Mouse (Mus musculus): ENCODE results near the gene Taf1c. TPM values are rescaled to one million over a fixed set of nuclear protein-coding genes. Genes with fewer than 3 reads are reported as not detected.

Taf1c gene
- total RNA-seq, 1 experiment from 2014 or later: 11.9 TPM

DNA sequence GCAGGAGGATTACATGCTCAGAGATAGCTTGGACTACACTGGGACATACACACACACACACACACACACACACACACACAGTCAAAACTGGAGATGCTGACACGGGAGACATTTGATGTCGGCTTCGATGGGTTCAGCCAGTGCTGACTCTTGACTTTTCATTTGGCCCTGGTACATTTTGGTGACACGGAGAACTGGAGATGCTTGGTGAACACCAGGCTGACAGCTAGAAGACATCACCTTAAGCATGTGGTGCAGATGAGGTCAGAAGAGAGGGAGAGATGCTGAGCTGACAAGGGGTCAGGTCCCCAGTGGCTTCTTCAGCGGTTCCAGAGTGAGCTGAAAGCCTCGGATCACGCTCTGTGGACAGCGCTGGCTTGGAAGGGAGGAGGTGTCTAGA, 18.0 kb upstream of the Taf1c start:
- no peak for DNase-seq

DNA sequence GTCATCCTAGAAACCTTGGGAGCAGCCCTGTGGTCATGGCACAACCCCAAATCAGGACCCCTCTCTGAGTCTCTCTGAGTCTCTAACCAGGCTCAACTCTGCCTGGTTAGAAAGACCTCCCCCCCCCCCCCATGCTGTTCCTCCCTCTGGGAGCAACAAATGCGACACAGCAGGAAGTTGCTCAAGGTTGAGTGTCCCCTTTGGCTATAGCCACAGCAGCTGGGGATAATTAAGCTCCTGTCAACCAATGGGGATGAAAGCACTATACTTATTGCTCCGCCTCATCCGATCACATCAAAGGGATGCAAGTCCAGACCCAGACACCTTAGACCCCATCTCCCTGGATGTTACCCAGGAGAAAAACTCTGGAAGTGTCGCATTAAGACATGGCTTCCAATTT, 17.5 kb upstream of the Taf1c start:
- DNase-seq: no peak

DNA sequence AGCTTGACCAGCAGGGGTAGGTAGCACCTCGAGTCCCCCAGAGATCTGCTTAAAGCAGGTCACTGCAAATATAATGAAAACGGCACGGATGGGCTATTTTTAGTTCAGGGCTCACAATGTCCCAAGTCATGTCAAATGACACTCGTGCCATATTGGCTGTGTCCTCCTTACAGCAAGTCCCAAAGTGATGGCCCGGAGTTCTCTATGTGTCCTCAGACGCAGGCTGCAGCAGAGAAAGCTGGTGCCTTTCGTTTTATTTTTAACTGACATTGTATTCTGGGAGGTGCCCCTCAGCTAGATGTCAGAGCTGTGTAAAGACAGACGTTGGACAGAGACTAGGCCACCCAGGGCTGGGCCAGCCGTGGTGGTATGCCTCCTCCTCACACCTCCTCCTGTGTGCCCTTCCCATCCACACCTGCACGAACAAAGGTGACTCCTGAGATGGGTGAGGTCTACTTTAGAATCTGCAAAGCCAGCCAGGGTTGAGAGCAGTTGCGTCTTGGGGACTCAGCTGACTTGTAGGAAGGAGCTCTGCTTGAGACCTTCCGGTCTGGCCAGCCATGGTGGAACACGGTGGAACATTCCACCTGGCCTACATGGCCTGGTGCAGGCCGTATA, 15.9 kb upstream of the Taf1c start:
- DNase-seq: no peak

DNA sequence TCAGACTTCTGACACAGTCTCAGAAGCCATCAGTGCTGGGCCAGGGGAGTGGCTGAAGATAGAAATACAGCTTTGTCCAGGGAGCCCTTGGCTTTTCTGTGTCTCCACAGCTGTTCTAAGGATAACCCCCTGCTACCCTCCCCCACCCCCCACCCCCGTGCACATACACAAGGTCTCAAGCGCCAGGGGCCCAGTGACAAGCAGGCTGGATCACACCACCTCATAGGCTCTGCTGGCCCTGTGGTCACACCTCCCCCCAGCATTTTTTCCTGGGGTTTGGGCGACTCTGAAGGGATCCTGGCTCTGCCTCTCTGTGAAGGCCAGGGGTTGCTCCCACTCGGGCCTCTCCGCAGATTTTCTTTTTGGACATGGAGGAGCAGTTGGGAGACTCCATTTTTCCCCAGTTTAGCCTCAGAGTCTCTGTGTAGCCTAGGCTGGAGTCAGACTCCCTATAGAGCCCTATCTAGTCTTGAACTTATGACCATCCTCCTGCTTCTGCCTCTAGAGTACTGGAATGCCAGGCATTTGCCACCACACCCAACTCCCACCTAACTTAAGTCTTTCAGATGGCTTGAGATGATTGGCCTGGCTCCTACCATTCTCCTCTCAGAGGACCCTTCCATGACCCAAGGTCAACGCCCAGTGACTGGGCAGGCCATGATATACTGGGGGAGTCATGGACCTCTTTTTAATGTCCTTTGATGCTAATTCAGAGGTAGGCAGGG, 15.3 kb upstream of the Taf1c start:
- no peak for DNase-seq

DNA sequence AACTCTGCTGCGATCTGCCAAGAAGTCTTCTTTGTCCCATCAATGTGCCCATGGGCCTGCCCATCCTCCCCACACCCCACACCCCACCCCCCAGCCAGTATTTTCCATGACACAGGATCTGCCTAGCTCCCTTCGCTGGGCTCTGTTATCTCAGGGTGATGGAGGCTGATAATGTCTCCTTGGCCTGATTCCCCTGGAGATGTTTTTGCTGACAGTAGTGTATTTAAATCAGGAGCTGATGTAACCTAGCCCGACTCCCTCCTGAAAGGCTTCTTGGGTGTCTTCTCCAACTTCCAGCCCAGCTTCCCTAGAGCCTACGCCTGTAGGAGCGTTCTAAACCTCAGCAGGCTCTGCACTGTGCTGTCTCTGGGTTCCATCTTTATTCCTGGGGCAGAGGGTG, 13.9 kb upstream of the Taf1c start:
- no peak for DNase-seq

DNA sequence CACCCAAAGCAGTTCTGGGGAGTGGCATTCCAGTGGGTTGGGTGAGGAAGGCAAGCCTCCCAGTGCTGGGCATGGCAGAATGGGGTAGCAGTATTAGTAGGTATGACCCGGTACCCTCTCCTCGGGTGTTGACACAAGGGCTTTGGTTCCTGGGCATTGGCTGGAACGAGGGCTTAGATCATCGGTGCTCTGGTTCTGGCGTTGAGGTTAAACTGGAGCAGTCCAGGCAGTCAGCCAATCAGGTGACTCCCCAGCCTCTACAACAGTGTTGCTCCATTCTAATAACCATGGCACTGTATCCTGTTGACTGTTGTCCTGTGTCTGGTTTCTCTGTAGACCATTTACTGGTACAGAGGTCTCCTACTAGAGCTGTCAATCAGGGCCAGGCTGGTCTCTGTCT, 12.6 kb upstream of the Taf1c start:
- DNase-seq: peak; percentile 70

DNA sequence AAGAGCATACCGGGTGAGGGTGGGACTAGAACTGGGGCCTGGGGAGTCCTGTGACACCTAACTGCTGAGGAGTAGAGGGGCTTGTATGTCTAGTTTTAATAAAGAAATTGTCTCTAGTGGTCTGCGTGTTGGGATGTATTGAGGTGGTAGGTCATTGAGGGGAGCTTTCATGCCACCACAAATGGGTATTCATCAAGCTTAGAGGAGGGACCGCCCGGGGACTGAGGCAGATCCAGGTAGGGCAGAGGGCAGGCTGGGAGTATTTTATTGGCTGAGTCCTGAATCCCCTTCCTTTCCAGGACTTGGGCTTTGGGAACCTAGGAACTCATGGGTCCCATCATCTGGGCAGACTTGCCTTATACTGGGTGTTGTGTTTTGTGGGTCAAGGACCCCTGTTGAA, 11.8 kb upstream of the Taf1c start:
- DNase-seq: no peak

DNA sequence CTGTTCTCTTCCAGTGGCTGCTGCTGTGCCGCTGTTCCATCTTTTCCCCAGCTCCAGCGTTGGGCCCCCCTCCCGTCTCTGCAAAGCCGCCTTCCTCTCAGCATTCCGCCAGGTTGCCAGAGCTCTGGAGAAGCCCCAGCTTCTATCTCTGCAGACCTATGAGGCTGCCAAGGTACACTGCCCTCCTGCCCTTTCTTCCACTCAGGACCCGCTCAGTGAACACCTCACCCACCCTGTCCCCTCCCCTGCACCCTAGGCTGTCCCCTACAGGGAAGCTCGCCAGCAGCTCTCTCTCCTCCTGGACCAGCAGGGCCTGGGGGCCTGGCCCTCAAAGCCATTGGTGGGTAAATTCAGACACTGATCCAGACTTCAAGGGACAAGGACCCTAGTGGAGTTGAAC, 11.3 kb upstream of the Taf1c start:
- no peak for DNase-seq

DNA sequence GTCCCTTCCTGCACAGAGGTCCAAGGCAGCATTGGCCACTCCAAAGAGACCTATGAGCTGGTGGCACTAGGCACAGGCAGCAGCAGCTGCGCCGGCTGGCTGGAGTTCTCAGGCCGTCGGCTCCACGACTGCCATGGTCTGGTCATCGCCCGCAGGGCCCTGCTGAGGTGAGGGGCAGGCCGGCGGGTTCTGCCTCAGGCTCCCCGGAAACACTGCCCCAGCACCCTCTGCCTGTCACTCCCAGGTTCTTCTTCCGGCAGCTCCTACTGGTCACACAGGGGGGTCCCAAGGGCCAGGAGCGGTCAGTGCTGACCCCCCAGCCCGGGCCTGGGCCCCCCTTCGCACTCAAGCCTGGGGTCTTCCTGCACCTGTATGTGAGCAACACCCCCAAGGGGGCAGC, 10.1 kb upstream of the Taf1c start:
- no peak for DNase-seq

DNA sequence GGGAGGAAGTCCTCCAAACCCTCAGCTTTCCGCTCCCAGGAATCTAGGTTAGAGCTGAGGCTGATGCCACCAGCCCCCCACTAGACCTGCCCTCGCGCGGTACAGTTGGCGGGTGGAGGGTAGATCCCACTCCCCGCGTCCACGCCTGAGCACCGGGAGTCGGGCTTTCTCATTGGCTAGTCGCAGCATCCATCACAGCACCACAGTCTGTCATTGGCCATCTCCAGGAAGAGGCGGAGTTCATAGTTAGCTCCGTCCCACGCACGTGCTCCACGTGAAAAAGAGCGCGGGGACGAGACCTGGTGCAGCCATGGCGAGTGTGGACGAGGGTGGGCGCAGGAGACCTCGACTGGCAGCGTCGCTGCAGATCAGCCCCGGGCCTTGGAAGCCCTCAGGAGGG, 7.4 kb upstream of the Taf1c start, which contains the start of gene Adad2:
Gene Adad2, plus strand, starts transcription at position 277 of the 400 bp plus-strand sequence.
- no peak for DNase-seq

DNA sequence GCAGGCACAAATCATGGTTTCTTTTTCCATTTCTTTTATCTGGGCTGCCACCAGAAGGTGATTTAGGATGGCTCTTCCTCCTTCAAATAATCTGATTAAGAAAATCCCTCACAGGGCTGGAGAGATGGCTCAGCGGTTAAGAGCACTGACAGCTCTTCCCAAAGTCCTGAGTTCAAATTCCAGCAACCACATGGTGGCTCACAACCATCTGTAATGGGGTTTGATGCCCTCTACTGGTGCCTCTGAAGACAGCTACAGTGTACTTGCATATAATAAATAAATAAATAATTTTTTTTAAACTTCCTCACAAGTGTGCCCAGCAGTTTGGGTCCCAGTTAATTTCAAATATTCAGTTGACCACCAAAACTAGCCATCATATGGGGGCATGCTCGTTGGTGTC, 1.2 kb upstream of the Taf1c start:
- no peak for DNase-seq

DNA sequence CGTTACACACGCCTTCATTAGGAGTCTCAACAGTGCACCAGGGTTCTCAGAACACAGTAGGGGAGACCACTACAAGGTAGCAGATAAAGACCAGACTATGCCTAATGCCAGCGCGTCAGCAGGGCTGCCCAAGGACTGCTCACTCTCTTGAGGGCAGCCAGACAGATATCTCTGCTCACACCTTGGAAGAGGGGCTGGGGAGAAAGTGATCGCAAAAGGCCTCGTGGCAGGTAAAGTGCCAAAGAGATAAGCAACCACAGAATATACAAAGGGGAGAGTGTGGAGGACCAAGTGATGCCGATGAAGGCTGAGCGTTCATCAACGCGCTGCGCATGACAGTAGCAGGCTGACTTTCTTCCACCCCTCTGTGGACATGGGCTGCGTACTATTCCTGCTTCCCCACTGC, 621 bp downstream of the Taf1c start:
- peak; percentile 23 for DNase-seq

DNA sequence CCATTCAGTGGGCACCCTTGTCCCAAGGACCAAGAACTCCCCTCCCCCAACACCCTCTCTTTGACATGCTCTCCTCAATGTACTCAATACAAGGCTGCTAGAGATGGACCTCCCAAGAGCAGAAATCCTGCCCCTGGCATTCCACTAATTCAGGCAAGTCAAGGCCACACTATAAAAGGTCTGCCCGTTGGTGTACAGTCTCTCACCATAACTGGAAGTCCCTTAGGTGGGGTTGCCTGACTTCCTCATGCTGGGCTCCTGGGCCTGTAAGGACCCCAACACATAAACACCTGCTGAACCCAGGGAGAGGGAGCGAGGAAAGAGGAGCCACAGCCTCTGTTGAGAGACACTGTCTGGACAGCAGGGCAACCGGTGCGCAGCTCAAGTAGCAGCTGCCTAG, 1.3 kb downstream of the Taf1c start:
- DNase-seq: peak; percentile 57

DNA sequence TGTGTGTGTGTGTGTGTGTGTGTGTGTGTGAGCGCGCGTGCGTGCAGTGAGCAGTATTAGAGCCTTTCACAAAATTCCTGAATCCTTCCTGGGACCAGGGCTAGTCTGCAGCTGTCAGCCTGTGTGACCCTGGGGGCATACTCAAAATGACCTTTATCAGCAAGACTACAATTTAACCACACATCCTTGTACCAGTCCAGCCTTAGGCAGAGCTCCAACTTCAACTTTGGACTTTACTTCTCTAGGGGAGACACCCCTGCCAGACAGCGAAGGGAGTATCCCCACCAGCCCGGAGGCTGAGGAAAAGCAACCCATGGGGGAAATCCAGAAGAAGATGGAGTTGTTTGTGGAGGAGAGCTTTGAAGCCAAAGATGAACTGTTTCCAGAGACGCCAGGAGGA, 13.6 kb downstream of the Taf1c start:
- DNase-seq: no peak

DNA sequence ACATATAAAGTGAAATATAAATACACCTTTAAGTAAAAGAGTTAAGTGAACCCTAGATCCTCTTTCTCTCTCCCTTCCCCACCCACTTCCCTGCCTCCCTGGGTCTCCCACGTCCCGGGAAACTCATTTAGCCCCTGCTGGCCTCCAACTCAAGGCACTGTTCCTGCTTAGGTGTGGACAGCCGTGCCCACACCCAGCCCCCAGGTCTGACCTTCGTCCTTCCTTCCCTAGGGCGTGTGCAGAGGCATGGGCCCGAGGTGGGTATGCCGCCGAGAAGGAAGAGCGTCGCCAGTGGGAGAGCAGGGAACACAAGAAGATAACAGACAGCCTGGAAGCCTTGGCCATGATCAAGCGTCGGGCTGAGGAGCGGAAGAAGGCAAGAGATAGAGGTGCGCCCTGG, 14.7 kb downstream of the Taf1c start:
- DNase-seq: no peak

DNA sequence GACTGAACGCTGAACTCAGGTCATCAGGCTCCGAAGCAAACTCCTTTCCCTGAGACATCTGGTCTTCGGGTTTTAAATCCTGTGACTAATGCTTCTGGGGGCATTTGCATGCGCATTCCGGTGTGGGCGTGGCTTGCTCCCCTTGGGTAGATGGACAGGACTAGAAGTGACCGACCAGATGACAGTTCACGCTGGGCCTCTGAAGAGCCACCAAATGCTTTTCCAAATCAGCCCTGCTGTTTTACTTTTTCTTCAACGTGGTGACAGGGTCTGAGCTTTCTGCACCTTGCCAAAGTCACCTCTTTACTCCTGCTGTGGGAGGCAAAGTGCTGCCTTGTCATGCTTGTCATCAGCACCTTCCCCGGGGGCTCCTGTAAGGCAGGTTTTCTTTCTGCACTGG, 16.2 kb downstream of the Taf1c start:
- no peak for DNase-seq

DNA sequence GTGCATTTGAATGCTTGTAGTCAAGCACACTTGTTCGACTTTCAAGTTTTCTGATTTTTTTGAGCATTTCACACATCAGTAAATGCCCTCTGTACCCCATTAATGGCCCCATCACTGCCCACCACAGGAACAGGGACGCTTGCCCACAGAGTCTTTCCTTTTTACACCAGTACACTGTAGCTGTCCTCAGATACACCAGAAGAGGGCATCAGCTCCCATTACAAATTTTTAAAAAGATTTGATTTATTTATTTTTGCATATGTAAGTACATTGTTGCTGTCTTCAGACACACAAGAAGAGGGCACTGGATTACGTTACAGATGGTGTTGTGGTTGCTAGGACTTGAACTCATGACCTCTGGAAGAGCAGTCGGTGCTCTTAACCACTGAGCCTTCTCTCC, 16.7 kb downstream of the Taf1c start:
- DNase-seq: no peak

DNA sequence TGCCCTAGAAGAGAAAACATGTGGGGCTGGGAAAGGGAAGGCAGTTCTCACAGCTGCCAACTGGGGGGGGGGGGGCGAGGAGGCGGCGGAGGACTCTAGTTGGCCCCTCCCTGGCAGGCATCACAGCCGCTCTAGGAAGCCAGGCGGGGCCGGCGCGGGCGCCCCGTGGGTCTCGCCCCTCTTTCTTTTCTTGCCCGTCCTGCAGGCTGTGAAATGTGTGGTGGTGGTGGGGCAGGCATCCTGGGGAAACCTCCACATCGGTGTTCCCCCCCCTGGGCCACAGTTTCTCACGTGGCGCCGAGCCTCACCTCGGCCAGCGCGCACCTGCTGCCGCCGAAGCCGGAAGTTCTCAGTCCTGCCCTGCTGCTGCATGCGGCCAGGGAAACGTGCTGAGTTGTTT, 19.1 kb downstream of the Taf1c start:
- no peak for DNase-seq

DNA sequence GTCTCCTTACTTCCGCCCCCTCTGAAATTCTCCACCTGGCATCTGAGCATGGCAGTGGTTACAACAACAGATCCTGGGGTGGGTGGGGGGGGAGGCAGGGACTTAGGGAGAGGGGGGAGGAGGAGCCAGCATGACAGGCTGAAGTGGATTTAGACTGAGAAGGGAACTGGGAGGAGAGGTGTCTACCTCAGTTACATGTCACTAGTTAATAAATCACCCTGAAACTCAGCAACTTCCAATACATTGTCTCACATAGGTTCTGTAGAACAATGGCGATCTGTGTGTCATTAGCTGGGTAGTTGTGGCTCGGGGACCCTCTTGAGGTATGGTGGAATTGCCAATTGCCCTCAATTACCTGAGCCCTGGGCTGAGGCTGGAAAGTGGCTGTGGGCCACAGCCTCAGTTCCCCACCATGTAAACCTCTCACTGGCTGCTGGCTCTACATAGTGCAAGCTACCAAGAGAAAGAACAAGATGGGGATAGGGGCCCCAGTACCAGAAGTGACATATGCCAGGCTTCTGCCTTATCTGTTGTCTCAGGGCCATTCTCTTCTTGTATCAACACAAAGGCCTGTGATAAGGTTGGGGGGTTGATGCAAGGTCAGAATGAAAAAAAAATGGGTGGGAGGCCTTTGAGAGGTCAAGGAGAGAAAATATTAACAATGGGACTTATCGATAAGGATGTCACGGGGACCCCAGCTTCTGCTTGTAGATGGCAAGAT, 24.4 kb downstream of the Taf1c start:
- DNase-seq: no peak

DNA sequence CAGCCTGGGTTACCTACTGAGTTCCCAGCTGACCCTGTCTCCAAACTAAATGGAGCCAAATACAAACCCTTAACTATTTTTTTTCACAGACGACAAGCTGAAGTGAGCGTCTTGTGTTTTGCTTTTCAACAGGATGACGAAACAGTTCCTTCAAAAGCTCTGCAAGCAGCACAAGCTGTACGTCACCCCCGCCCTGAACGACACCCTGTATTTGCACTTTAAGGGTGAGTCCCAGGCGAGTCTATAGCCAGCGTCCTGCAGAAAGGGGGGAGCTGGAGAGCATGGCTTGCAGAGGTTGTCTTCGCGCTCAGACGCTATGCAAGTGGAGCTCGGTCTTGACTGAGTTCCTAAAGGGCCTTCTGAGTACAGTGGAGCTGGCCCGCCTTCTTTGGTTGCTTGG, 25.9 kb downstream of the Taf1c start:
- no peak for DNase-seq

DNA sequence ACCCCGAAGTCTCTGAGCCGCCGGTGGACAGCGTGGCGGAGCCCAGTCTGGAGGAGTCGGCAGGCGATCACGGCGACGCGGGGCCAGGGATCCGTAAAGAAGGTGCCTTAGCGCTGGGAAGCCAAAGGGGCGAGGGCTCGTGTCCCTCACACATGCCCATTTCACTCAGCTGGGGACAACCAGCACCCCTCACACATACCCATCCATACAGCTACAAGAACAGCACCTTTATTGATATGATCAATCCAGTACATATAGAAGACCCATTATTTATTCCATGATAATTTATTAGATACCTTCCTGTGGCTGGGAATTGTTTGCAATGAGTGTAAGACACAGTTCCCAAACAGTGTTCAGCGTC, 29.7 kb downstream of the Taf1c start:
- no peak for DNase-seq

DNA sequence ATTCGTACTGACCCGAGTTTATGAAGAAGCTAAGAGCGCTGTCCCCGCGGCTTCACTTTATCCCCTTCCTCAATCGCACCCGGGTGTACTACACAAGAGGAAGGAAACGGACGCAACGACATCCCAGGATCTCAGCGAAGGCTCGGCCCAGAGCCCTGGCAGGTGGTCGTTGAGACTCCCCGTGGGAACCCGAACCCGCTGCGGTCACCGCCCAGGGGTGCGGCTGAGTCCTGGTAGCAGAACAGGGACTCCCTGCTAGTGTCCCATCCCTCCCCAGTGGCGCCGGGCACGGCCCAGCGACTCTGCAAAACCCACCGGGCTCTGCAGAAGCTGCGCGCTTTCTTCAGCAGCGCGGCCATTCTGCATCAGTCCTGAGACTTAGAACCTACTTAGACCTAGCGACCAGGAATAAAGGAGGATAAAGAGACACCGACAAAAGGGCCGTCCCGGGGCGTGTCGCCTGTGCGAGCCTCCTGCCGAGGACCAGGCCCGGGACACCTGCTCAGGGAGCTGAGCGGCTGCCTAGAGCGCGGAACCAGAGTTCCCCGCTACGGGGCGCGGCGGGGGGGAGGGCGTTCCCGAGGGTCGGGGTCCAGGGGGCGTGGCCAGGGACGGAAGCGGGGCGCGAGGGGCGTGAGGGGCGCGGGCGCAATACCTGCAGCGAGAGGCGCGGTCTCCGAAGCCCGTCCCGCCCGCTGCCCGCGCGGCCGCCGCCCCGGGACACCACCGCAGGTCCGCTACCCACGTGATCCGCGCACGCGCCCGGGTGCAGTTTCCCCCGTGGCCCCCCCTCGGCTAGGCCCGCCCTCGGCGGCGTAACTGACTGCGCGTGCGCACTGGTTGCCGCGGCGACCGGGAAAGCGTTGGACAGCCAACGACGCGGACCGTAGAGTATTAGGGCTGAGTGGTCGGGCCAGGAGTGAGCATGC, 30.3 kb downstream of the Taf1c start, which contains the start of the genes Hsdl1 and Dnaaf1:
Gene Hsdl1, minus strand, starts transcription at position 747 of the 929 bp plus-strand sequence.
Gene Dnaaf1, plus strand, starts transcription at position 799 of the 929 bp plus-strand sequence.
- DNase-seq: peak; percentile 99

Data from adrenal gland, postnatal 14 days (tissue).